Mouse (Mus musculus) regulatory T cell (primary cell): ENCODE measurements around the gene Tmbim1.
"Not testable (repeated sequence)": the region's sequence is repeated elsewhere in the genome, so short reads cannot be mapped to it uniquely, and the experiment has no call there.

Experiments
- in situ Hi-C: fragments of 300-600 bp; cut with MboI, MseI; formaldehyde crosslinking; loops from one replicate; pipeline ENCODE4 v1.15.1; 2025; ENCODE audit warnings: high pct_unique_total_duplicates

The Tmbim1 gene

GRCm38 (mm10) chr1:74305522-74305921 is at the start of gene Tmbim1:
TSS of gene Tmbim1 (minus strand) at chr1:74305622.
- in situ Hi-C loops, result loop anchor here (5.0 kb wide), 1 partner anchor 77 kb away; no protein-coding TSS in a partner anchor

GRCm38 (mm10) chr1:74353453-74354229 is 48.2 kb upstream of the Tmbim1 start:
- in situ Hi-C loops, result no loop called here

GRCm38 (mm10) chr1:74352532-74353096 is 47.2 kb upstream of the Tmbim1 start:
- in situ Hi-C loops, result no loop called here

- in situ Hi-C loops, result no loop called here
Measured at GRCm38 (mm10) chr1:74351185-74351769, 45.9 kb upstream of the Tmbim1 start.

- in situ Hi-C loops, result no loop called here
Measured at GRCm38 (mm10) chr1:74344163-74344916, 38.9 kb upstream of the Tmbim1 start.

- in situ Hi-C loops, result no loop called here
Measured at GRCm38 (mm10) chr1:74343161-74343560, 37.7 kb upstream of the Tmbim1 start.

- in situ Hi-C loops, result no loop called here
Measured at GRCm38 (mm10) chr1:74342308-74342707, 36.9 kb upstream of the Tmbim1 start.

- in situ Hi-C loops, result no loop called here
Measured at GRCm38 (mm10) chr1:74341898-74342297, 36.5 kb upstream of the Tmbim1 start.

- in situ Hi-C loops, result not testable (repeated sequence)
Measured at GRCm38 (mm10) chr1:74340992-74341391, 35.6 kb upstream of the Tmbim1 start.

- in situ Hi-C loops, result no loop called here
Measured at GRCm38 (mm10) chr1:74340361-74340764, 34.9 kb upstream of the Tmbim1 start.

GRCm38 (mm10) chr1:74339917-74340316 is 34.5 kb upstream of the Tmbim1 start:
- in situ Hi-C loops, result loop anchor here (10.0 kb wide), 1 partner anchor 1755 kb away; the partner anchor contains the start of gene Smarcal1

GRCm38 (mm10) chr1:74338626-74339025 is 33.2 kb upstream of the Tmbim1 start:
- in situ Hi-C loops, result loop anchor here (10.0 kb wide), 1 partner anchor 1754 kb away; the partner anchor contains the start of gene Smarcal1

GRCm38 (mm10) chr1:74338013-74338412 is 32.6 kb upstream of the Tmbim1 start:
- in situ Hi-C loops, result loop anchor here (10.0 kb wide), 1 partner anchor 1753 kb away; the partner anchor contains the start of gene Smarcal1

GRCm38 (mm10) chr1:74337241-74337771 is 31.9 kb upstream of the Tmbim1 start:
- in situ Hi-C loops, result loop anchor here (10.0 kb wide), 1 partner anchor 1753 kb away; the partner anchor contains the start of gene Smarcal1

GRCm38 (mm10) chr1:74335436-74336170 is 30.2 kb upstream of the Tmbim1 start:
- in situ Hi-C loops, result loop anchor here (10.0 kb wide), 1 partner anchor 1751 kb away; the partner anchor contains the start of gene Smarcal1

GRCm38 (mm10) chr1:74335033-74335432 is 29.6 kb upstream of the Tmbim1 start:
- in situ Hi-C loops, result loop anchor here (10.0 kb wide), 1 partner anchor 1750 kb away; the partner anchor contains the start of gene Smarcal1

- in situ Hi-C loops, result loop anchor here (10.0 kb wide), 1 partner anchor 1750 kb away; the partner anchor contains the start of gene Smarcal1
Measured at GRCm38 (mm10) chr1:74334607-74335006, 29.2 kb upstream of the Tmbim1 start.

- in situ Hi-C loops, result loop anchor here (10.0 kb wide), 1 partner anchor 1748 kb away; the partner anchor contains the start of gene Smarcal1
Measured at GRCm38 (mm10) chr1:74332930-74333329, 27.5 kb upstream of the Tmbim1 start.

- in situ Hi-C loops, result loop anchor here (10.0 kb wide), 1 partner anchor 1748 kb away; the partner anchor contains the start of gene Smarcal1
Measured at GRCm38 (mm10) chr1:74332241-74332763, 26.9 kb upstream of the Tmbim1 start.
